Comparison of ENCODE assay signal across 10 mouse cellular contexts in genomic region chr6:101336660-101337059, GRCm38 (mm10).
"Had no signal": no experiment of that assay in that cellular context is flagged by ENCODE, and none has a peak within 500 bp of the region (broad histone marks: within the 10 kb centered on the region; RNA-seq: fewer than 3 reads in every experiment).

No protein-coding gene starts in this region.

- H3K27ac ChIP-seq: limb, embryonic 15.5 days; liver, embryonic 13.5 days; midbrain, embryonic 12.5 days; neural tube, embryonic 15.5 days had no signal

- H3K4me2 ChIP-seq: limb, embryonic 15.5 days; liver, embryonic 13.5 days; midbrain, embryonic 12.5 days; neural tube, embryonic 15.5 days had no signal

- H3K36me3 ChIP-seq: limb, embryonic 15.5 days; liver, embryonic 13.5 days; midbrain, embryonic 12.5 days; neural tube, embryonic 15.5 days had no signal

- ATAC-seq: intestine, embryonic 16.5 days; liver, postnatal 0 days had no signal

- H3K27me3 ChIP-seq: limb, embryonic 15.5 days; liver, embryonic 13.5 days; midbrain, embryonic 12.5 days; neural tube, embryonic 15.5 days had no signal

- H3K4me3 ChIP-seq: limb, embryonic 15.5 days; liver, embryonic 13.5 days; midbrain, embryonic 12.5 days; neural tube, embryonic 15.5 days had no signal

- H3K9ac ChIP-seq: limb, embryonic 15.5 days; liver, embryonic 13.5 days; liver, postnatal 0 days; midbrain, embryonic 12.5 days; neural tube, embryonic 15.5 days had no signal

- DNase-seq: layer of hippocampus, adult 9-11 months; layer of hippocampus, postnatal 36 days; liver, embryonic 13.5 days; liver, postnatal 0 days; thymus, adult 18-20 months; thymus, postnatal 25 days had no signal

- H3K9me3 ChIP-seq: limb, embryonic 15.5 days; liver, embryonic 13.5 days; midbrain, embryonic 12.5 days; neural tube, embryonic 15.5 days had no signal
